Mouse (Mus musculus): Measurements from ENCODE around the gene Klk1b27. TPM values are rescaled to one million over a fixed set of nuclear protein-coding genes. Genes with fewer than 3 reads are reported as not detected.
"Not testable (repeated sequence)": the region's sequence is repeated elsewhere in the genome, so short reads cannot be mapped to it uniquely, and the experiment has no call there.

Gene Klk1b27
- total RNA-seq (2021) = not detected
- long read RNA-seq, experiment 1 = 0 reads
- long read RNA-seq, experiment 2 = 0 reads

DNA sequence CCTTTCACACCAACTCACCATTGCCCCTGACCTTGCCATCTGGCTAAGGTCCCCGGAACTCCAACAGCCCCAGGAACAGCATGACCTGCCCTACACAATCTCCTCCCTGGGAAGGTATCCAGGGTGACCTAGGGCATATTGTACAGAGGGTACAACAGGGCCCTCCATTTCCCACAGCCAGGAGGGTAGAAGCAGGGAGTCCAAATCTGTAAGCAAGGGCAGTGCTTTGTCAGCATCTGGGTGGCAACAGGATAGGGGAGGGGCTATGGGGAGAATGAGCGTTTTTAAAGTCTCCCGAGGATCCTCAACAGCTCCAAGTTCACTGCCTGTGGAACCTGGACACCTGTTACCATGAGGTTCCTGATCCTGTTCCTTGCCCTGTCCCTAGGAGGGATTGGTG lies at the start of gene Klk1b27:
Gene Klk1b27 (plus strand): TSS at position 301 of the 400 bp plus-strand sequence.
- DNase-seq (ENCODE audit: low spot score in 2 of 2) = not testable (repeated sequence)

GRCm38 (mm10) chr7:44004847-44005246 lies 47.2 kb upstream of the Klk1b27 start:
- DNase-seq (ENCODE audit: low spot score in 2 of 2) = no peak

GRCm38 (mm10) chr7:44011868-44012267 lies 40.2 kb upstream of the Klk1b27 start, which contains the start of gene Klk1b26:
TSS of gene Klk1b26 (plus strand) at chr7:44012168.
- not testable (repeated sequence) for DNase-seq (ENCODE audit: low spot score in 2 of 2)

GRCm38 (mm10) chr7:44014666-44015065 lies 37.4 kb upstream of the Klk1b27 start:
- peak in 1 of 2 experiments; percentile 6 for DNase-seq (ENCODE audit: low spot score in 2 of 2)

GRCm38 (mm10) chr7:44015071-44015470 lies 37.0 kb upstream of the Klk1b27 start:
- no peak for DNase-seq (ENCODE audit: low spot score in 2 of 2)

GRCm38 (mm10) chr7:44072117-44072516 lies 20.0 kb downstream of the Klk1b27 start:
- DNase-seq (ENCODE audit: low spot score in 2 of 2) = no peak

DNA sequence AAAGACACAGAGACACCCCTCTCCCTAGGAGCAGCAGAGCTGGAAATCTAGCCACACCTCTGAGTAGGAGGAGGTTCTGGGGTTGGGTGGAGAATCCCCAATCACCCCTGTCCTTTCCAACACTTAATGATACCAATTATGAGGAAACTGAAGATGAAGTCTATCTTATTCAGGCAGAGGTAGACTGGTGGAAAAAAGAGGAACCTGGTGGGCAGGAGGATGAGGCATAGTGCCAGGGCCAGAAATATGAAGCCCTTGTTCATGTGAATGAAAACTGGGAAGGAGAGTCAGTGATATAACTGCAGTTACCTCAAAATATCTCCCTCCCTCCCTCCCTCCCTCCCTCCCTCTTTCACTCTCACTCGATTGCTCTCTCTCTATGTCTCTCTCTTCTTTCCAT lies 25.6 kb downstream of the Klk1b27 start:
- DNase-seq (ENCODE audit: low spot score in 2 of 2) = no peak

DNA sequence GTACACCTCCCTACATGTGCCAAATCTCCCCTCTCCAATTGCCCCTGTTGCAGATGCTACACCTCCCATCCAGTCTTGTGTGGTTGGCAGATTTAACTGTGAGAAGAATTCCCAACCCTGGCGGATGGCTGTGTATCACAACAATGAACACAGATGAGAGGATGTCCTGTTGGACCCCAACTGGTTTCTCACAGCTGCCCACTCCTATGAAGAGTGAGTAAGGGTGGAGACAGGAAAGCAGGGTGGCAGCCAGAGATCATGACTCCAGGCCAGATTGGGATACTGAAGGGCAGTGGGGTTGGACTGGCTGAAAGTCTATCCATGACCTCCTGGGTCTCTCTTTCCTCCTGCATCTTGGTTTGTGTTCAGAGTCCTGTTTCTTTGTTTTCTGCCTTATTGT lies 44.0 kb downstream of the Klk1b27 start:
- no peak for DNase-seq (ENCODE audit: low spot score in 2 of 2)

GRCm38 (mm10) chr7:44102028-44102427 lies 49.9 kb downstream of the Klk1b27 start, which contains the start of gene Klk1b21:
TSS of gene Klk1b21 (plus strand) at chr7:44102328.
- DNase-seq (ENCODE audit: low spot score in 2 of 2) = not testable (repeated sequence)

Other genes with a start within 250 kb of the Klk1b27 start
- gene Klk7, start 241.0 kb upstream of the Klk1b27 start, total RNA-seq (2021) = under 1 TPM; 0.35 to 0.45 TPM
- not detected for gene Klk6, start 227.8 kb upstream of the Klk1b27 start, total RNA-seq (2021)
- gene Klk5, start 210.3 kb upstream of the Klk1b27 start, total RNA-seq (2021) = not detected
- not detected for gene Klk4, start 171.1 kb upstream of the Klk1b27 start, total RNA-seq (2021)
- gene Klk15, start 118.5 kb upstream of the Klk1b27 start, total RNA-seq (2021) = not detected
- gene Klk1b8, start 101.6 kb upstream of the Klk1b27 start, total RNA-seq (2021) = not detected
- gene Klk1b1, start 85.5 kb upstream of the Klk1b27 start, total RNA-seq (2021) = not detected
- gene Klk1b9, start 76.2 kb upstream of the Klk1b27 start, total RNA-seq (2021) = not detected
- gene Klk1b11, start 56.4 kb upstream of the Klk1b27 start, total RNA-seq (2021) = not detected
- not detected for gene Klk1b26, start 40.1 kb upstream of the Klk1b27 start, total RNA-seq (2021)
- not detected for gene Klk1b21, start 50.0 kb downstream of the Klk1b27 start, total RNA-seq (2021)
- gene Klk1b22, start 60.4 kb downstream of the Klk1b27 start, total RNA-seq (2021) = not detected
- not detected for gene Klk1b16, start 84.5 kb downstream of the Klk1b27 start, total RNA-seq (2021)
- gene Klk1b24, start 135.9 kb downstream of the Klk1b27 start, total RNA-seq (2021) = not detected
- not detected for gene Klk1b3, start 145.9 kb downstream of the Klk1b27 start, total RNA-seq (2021)
- not detected for gene Klk1b4, start 155.1 kb downstream of the Klk1b27 start, total RNA-seq (2021)
- not detected for gene Klk1b5, start 163.7 kb downstream of the Klk1b27 start, total RNA-seq (2021)
- not detected for gene Klk1, start 173.1 kb downstream of the Klk1b27 start, total RNA-seq (2021)
- gene Gm36864, start 183.9 kb downstream of the Klk1b27 start, total RNA-seq (2021) = not detected
- gene 1700028J19Rik, start 194.4 kb downstream of the Klk1b27 start, total RNA-seq (2021) = 1 to 10 TPM; 1.4 to 1.5 TPM
- 100 to 1,000 TPM in 1 of 2 experiments, 10 to 100 TPM in 1; 83.1 to 105 TPM for gene 2410002F23Rik, start 194.4 kb downstream of the Klk1b27 start, total RNA-seq (2021)
- not detected for gene Acp4, start 205.1 kb downstream of the Klk1b27 start, total RNA-seq (2021)
- gene Gm15517, start 209.2 kb downstream of the Klk1b27 start, total RNA-seq (2021) = not detected

Data from layer of hippocampus, postnatal 14 days (tissue).